Mouse (Mus musculus) MEL (cell line): ENCODE data around the gene Magi2. TPM values are rescaled to one million over a fixed set of nuclear protein-coding genes. Genes with fewer than 3 reads are reported as not detected.

Experiments used
- DNase-seq: peaks from one replicate; pipeline ENCODE4 v3.0.0; 2011; ENCODE audit warnings: low read depth, low spot score
- H3K27ac ChIP-seq: 2 replicates; pipeline ENCODE4 v1.5.1; 2012; ENCODE audit warnings: low read depth, mild to moderate bottlenecking, control low read depth, low read length, moderate library complexity; ENCODE audit not compliant: control insufficient read depth
- H3K27me3 ChIP-seq, 2 experiments: fragments of 150-350 bp in 1 of 2; sonication (generic) in 1 of 2; 2 replicates each; pipeline ENCODE4 v1.6.1; 2012; ENCODE audit warnings: low read length in 2 of 2, mild to moderate bottlenecking in 2 of 2, improper control_type of control experiment in 1 of 2, moderate library complexity in 1 of 2; ENCODE audit not compliant: insufficient read depth in 2 of 2, control insufficient read depth in 1 of 2
- H3K36me3 ChIP-seq, 2 experiments: 2 replicates each; pipeline ENCODE4 v1.6.1; 2012 to 2014; ENCODE audit warnings: low read length in 2 of 2, improper control_type of control experiment in 1 of 2, inconsistent platforms in 1 of 2, mild to moderate bottlenecking in 1 of 2; ENCODE audit not compliant: insufficient read depth in 2 of 2, control insufficient read depth in 1 of 2
- H3K4me1 ChIP-seq, 2 experiments: fragments of 150-350 bp in 1 of 2; sonication (generic) in 1 of 2; 2 replicates each; pipeline ENCODE4 v1.6.1; 2012; ENCODE audit warnings: low read length in 2 of 2, improper control_type of control experiment in 1 of 2, mild to moderate bottlenecking in 1 of 2; ENCODE audit not compliant: insufficient read depth in 2 of 2, control insufficient read depth in 1 of 2
- H3K4me3 ChIP-seq, 2 experiments: fragments of 150-350 bp in 1 of 2; sonication (generic) in 1 of 2; 2 replicates each; pipeline ENCODE4 v1.5.1; 2012; ENCODE audit warnings: low read depth in 2 of 2, low read length in 2 of 2, mild to moderate bottlenecking in 2 of 2, moderate library complexity in 2 of 2, control low read depth in 1 of 2, improper control_type of control experiment in 1 of 2; ENCODE audit not compliant: control insufficient read depth in 1 of 2, insufficient read depth in 1 of 2
- H3K79me2 ChIP-seq: 2 replicates; pipeline ENCODE4 v1.6.1; 2012; ENCODE audit warnings: mild to moderate bottlenecking, low read length, moderate library complexity; ENCODE audit not compliant: control insufficient read depth, poor library complexity, insufficient read depth
- H3K9ac ChIP-seq: 2 replicates; pipeline ENCODE4 v1.6.1; 2012; ENCODE audit warnings: low read depth, mild to moderate bottlenecking, control low read depth, low read length, moderate library complexity; ENCODE audit not compliant: control insufficient read depth, poor library complexity, severe bottlenecking
- H3K9me3 ChIP-seq: fragments of 150-350 bp; sonication (generic); replicated peaks from 2 replicates; pipeline ENCODE4 v1.6.1; 2012; ENCODE audit warnings: mild to moderate bottlenecking, low read length, improper control_type of control experiment, moderate library complexity; ENCODE audit not compliant: insufficient read depth
- CHD2 ChIP-seq: IDR thresholded peaks from 2 replicates; pipeline ENCODE4 v1.6.1; 2011; ENCODE audit warnings: low read length, improper control_type of control experiment
- E2F4 ChIP-seq: IDR thresholded peaks from 2 replicates; pipeline ENCODE4 v1.6.1; 2011; ENCODE audit warnings: low read depth, low read length, improper control_type of control experiment, borderline replicate concordance
- ETS1 ChIP-seq: IDR thresholded peaks from 2 replicates; pipeline ENCODE4 v1.6.1; 2012; ENCODE audit warnings: low read depth, mild to moderate bottlenecking, inconsistent platforms, low read length, improper control_type of control experiment, moderate library complexity
- GATA1 ChIP-seq: IDR thresholded peaks from 2 replicates; pipeline ENCODE4 v1.6.1; 2011; ENCODE audit warnings: low read depth, low read length, improper control_type of control experiment
- KAT2A ChIP-seq: conservative IDR thresholded peaks from 2 replicates; pipeline ENCODE4 v1.6.1; 2012; ENCODE audit warnings: low read depth, low read length, improper control_type of control experiment, inconsistent platforms
- MAFK ChIP-seq: IDR thresholded peaks from 2 replicates; pipeline ENCODE4 v1.6.1; 2011; ENCODE audit warnings: low read depth, mild to moderate bottlenecking, low read length, improper control_type of control experiment, borderline replicate concordance
- MAZ ChIP-seq: IDR thresholded peaks from 2 replicates; pipeline ENCODE4 v1.6.1; 2012; ENCODE audit warnings: low read depth, mild to moderate bottlenecking, inconsistent platforms, low read length, improper control_type of control experiment
- MXI1 ChIP-seq: IDR thresholded peaks from 2 replicates; pipeline ENCODE4 v1.6.1; 2011; ENCODE audit warnings: mild to moderate bottlenecking, low read depth, low read length, improper control_type of control experiment
- MYB ChIP-seq: IDR thresholded peaks from 2 replicates; pipeline ENCODE4 v1.6.1; 2011; ENCODE audit warnings: mild to moderate bottlenecking, low read depth, low read length, improper control_type of control experiment
- NELFE ChIP-seq: IDR thresholded peaks from 2 replicates; pipeline ENCODE4 v1.6.1; 2011; ENCODE audit warnings: low read depth, low read length, improper control_type of control experiment
- POLR2AphosphoS5 ChIP-seq: IDR thresholded peaks from 2 replicates; pipeline ENCODE4 v1.6.1; 2012; ENCODE audit warnings: low read depth, borderline replicate concordance, mild to moderate bottlenecking, inconsistent platforms, low read length, moderate library complexity, mixed read lengths
- RAD21 ChIP-seq: IDR thresholded peaks from 2 replicates; pipeline ENCODE4 v1.6.1; 2011; ENCODE audit warnings: mild to moderate bottlenecking, low read depth, low read length, improper control_type of control experiment
- SIN3A ChIP-seq: IDR thresholded peaks from 2 replicates; pipeline ENCODE4 v1.6.1; 2012; ENCODE audit warnings: low read length, improper control_type of control experiment, inconsistent platforms
- SMC3 ChIP-seq: IDR thresholded peaks from 2 replicates; pipeline ENCODE4 v1.6.1; 2011; ENCODE audit warnings: low read depth, low read length, improper control_type of control experiment
- TAL1 ChIP-seq: IDR thresholded peaks from 2 replicates; pipeline ENCODE4 v1.6.1; 2012; ENCODE audit warnings: mild to moderate bottlenecking, inconsistent platforms, low read length, moderate library complexity, mixed read lengths
- USF1 ChIP-seq: IDR thresholded peaks from 2 replicates; pipeline ENCODE4 v1.6.1; 2014; ENCODE audit warnings: low read depth, mild to moderate bottlenecking, inconsistent platforms, low read length, improper control_type of control experiment, moderate library complexity
- USF2 ChIP-seq, 2 experiments: IDR thresholded peaks; 2 replicates each; pipeline ENCODE4 v1.6.1; 2011 to 2012; ENCODE audit warnings: improper control_type of control experiment in 2 of 2, low read length in 2 of 2, borderline replicate concordance in 1 of 2, inconsistent platforms in 1 of 2, low read depth in 1 of 2, mild to moderate bottlenecking in 1 of 2; ENCODE audit not compliant: insufficient read depth in 1 of 2
- ZC3H11A ChIP-seq: IDR thresholded peaks from 2 replicates; pipeline ENCODE4 v1.6.1; 2012; ENCODE audit warnings: low read depth, mild to moderate bottlenecking, inconsistent platforms, low read length, improper control_type of control experiment
- ZKSCAN1 ChIP-seq: IDR thresholded peaks from 2 replicates; pipeline ENCODE4 v1.6.1; 2012; ENCODE audit warnings: low read depth, mild to moderate bottlenecking, inconsistent platforms, low read length, improper control_type of control experiment, moderate library complexity
- ZMIZ1 ChIP-seq: IDR thresholded peaks from 2 replicates; pipeline ENCODE4 v1.6.1; 2012; ENCODE audit warnings: low read depth, mild to moderate bottlenecking, inconsistent platforms, low read length, improper control_type of control experiment, moderate library complexity
- ZNF384 ChIP-seq: IDR thresholded peaks from 2 replicates; pipeline ENCODE4 v1.6.1; 2012; ENCODE audit warnings: low read depth, mild to moderate bottlenecking, inconsistent platforms, low read length, improper control_type of control experiment
- polyA plus RNA-seq, 2 experiments: library from polyadenylated mRNA; stranded (reverse) in 1 of 2; unstranded in 1 of 2; fragments of >175 nt in 1 of 2; fragments of >200 nt in 1 of 2; gene quantifications; 2 replicates each; pipeline versions ENCODE4 v1.2.1 to v1.2.4; 2012; ENCODE audit warnings: low replicate concordance in 2 of 2, low read depth in 1 of 2; ENCODE audit not compliant: insufficient read length in 2 of 2, insufficient read depth in 1 of 2, missing spikeins in 1 of 2
- total RNA-seq: library from RNA; depleted of rRNA; stranded (reverse); fragments of 300-350 nt; gene quantifications from 2 replicates; pipeline ENCODE4 v1.2.3, GENCODE M21; 2012

The Magi2 gene
- total and polyA plus RNA-seq, 3 experiments: 0.46 to 0.47 TPM; not detected in 1

DNA sequence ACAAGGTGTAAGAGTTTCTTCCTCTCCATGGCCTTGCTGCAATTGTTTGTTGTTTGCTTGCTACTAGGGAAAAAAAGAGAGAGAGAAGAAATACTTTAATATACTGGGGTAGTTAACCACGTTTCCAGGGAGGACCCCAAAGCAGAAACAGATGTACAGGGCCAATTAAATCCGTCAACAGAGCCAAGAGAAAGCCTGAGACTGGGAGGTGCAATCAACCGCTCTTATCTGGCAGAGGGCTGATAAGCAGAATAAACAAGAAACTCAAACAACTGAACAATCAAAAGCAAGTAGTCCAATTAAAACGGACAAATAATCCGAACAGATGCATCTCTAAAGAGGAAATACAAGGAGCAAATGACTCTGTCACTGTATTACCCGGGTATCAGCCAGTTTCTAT, 1282.8 kb downstream of the Magi2 start:
- H3K79me2 ChIP-seq: no peaks in the 10 kb centered on the region
- no peaks in the 10 kb centered on the region for H3K27me3 ChIP-seq
- H3K36me3 ChIP-seq: no peaks in the 10 kb centered on the region
- no peak overlapping the region for H3K4me3 ChIP-seq
- H3K9ac ChIP-seq: no peak overlapping the region
- no peak overlapping the region for H3K27ac ChIP-seq
- DNase-seq: no peak
- no peaks in the 10 kb centered on the region for H3K4me1 ChIP-seq
- no peaks in the 10 kb centered on the region for H3K9me3 ChIP-seq
- no peak for TF ChIP-seq MAFK
- TF ChIP-seq SMC3: no peak
- no peak for TF ChIP-seq USF2 (IDR thresholded peaks at IDR 0.05; ENCODE audit: borderline replicate concordance in 1 of 2, insufficient read depth in 1 of 2, low read depth in 1 of 2, low read length in 2 of 2)
- TF ChIP-seq E2F4: no peak
- no peak for TF ChIP-seq GATA1
- TF ChIP-seq ZMIZ1: no peak
- TF ChIP-seq ETS1: no peak
- no peak for TF ChIP-seq MYB
- TF ChIP-seq SIN3A: no peak
- no peak for TF ChIP-seq ZNF384
- TF ChIP-seq MAZ: no peak
- TF ChIP-seq RAD21: no peak
- TF ChIP-seq CHD2: no peak

- TF ChIP-seq MAZ: no peak
- no peak for TF ChIP-seq TAL1
- no peak for TF ChIP-seq USF1
- no peak for TF ChIP-seq RAD21
- no peak for TF ChIP-seq KAT2A
- no peak for TF ChIP-seq ZC3H11A
- TF ChIP-seq MXI1: no peak
- no peak for TF ChIP-seq ZMIZ1
- no peak for TF ChIP-seq SMC3
- no peak for TF ChIP-seq NELFE
- TF ChIP-seq ZKSCAN1: no peak
- TF ChIP-seq POLR2AphosphoS5: no peak
- TF ChIP-seq GATA1: no peak
- no peaks in the 10 kb centered on the region for H3K9me3 ChIP-seq
- H3K79me2 ChIP-seq: no peaks in the 10 kb centered on the region
- H3K27ac ChIP-seq: no peak overlapping the region
- no peaks in the 10 kb centered on the region for H3K27me3 ChIP-seq
- no peaks in the 10 kb centered on the region for H3K36me3 ChIP-seq
- DNase-seq: no peak
- H3K9ac ChIP-seq: no peak overlapping the region
- H3K4me1 ChIP-seq: no peaks in the 10 kb centered on the region
- H3K4me3 ChIP-seq: no peak overlapping the region
Observed at GRCm38 (mm10) chr5:20512377-20513126, 1285.7 kb downstream of the Magi2 start.
